Mouse (Mus musculus): ENCODE measurements around the gene Rbm5. TPM values are rescaled to one million over a fixed set of nuclear protein-coding genes. Genes with fewer than 3 reads are reported as not detected.

Rbm5 gene
- polyA plus RNA-seq, 1 experiment from 2014 or later: 184 TPM

DNA sequence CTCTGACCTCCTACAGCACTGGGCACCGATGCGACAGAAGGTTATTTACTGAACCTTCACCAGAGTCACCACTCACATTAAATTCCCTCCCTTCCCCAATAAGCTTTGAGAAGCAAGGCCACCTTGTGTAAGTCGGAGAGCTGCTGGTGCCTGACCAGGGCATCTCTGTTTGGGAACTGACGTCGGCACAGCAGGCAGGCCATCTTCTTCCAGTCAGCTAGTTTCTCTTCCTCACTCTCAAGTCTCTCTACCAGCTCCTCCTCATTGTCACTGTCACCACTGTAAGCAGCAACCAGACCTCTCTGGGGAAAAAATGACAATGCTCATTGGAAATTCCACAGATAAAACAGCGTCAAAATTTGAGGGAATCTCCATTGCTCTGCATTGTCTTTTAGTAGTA, 26.7 kb downstream of the Rbm5 start:
- H3K9me3 ChIP-seq (replicated peaks; ENCODE audit: control insufficient read depth, low read length): no peaks in the 10 kb centered on the region
- no peaks in the 10 kb centered on the region for H3K4me1 ChIP-seq (ENCODE audit: control insufficient read depth, insufficient read depth, low read length)
- H3K4me3 ChIP-seq (ENCODE audit: low read depth, low read length): no peak overlapping the region
- H3K4me2 ChIP-seq (ENCODE audit: low read depth, low read length): no peak overlapping the region
- DNase-seq (ENCODE audit: low spot score) (no peak), ATAC-seq (replicated peaks; ENCODE audit: insufficient number of reproducible peaks, low FRiP score, low TSS enrichment, low read depth) (no peak)
- H3K27me3 ChIP-seq (ENCODE audit: control insufficient read depth, insufficient read depth, low read length): no peaks in the 10 kb centered on the region
- WGBS: 92% methylated on average over 6 of the region's 6 CpGs
- peaks cover 63% of the 10 kb centered on the region for H3K36me3 ChIP-seq (replicated peaks; ENCODE audit: control insufficient read depth, insufficient read depth, low read depth, low read length)
- H3K9ac ChIP-seq (replicated peaks; ENCODE audit: low read length): no peak overlapping the region
- no peak overlapping the region for H3K27ac ChIP-seq (replicated peaks; ENCODE audit: low read depth, low read length)

- H3K27ac ChIP-seq (replicated peaks; ENCODE audit: low read depth, low read length): no peak overlapping the region
- WGBS: 57% methylated on average over 4 of the region's 4 CpGs
- H3K36me3 ChIP-seq (replicated peaks; ENCODE audit: control insufficient read depth, insufficient read depth, low read depth, low read length): peaks cover 28% of the 10 kb centered on the region
- ATAC-seq (replicated peaks; ENCODE audit: insufficient number of reproducible peaks, low FRiP score, low TSS enrichment, low read depth) (no peak), DNase-seq (ENCODE audit: low spot score) (peak; percentile 47)
- H3K4me3 ChIP-seq (ENCODE audit: low read depth, low read length): no peak overlapping the region
- no peaks in the 10 kb centered on the region for H3K27me3 ChIP-seq (ENCODE audit: control insufficient read depth, insufficient read depth, low read length)
- H3K9me3 ChIP-seq (replicated peaks; ENCODE audit: control insufficient read depth, low read length): no peaks in the 10 kb centered on the region
- H3K4me1 ChIP-seq (ENCODE audit: control insufficient read depth, insufficient read depth, low read length): peaks cover 17% of the 10 kb centered on the region
- H3K9ac ChIP-seq (replicated peaks; ENCODE audit: low read length): no peak overlapping the region
- no peak overlapping the region for H3K4me2 ChIP-seq (ENCODE audit: low read depth, low read length)
These were observed 32.0 kb downstream of the Rbm5 start for GRCm38 (mm10) chr9:107738841-107739202.

DNA sequence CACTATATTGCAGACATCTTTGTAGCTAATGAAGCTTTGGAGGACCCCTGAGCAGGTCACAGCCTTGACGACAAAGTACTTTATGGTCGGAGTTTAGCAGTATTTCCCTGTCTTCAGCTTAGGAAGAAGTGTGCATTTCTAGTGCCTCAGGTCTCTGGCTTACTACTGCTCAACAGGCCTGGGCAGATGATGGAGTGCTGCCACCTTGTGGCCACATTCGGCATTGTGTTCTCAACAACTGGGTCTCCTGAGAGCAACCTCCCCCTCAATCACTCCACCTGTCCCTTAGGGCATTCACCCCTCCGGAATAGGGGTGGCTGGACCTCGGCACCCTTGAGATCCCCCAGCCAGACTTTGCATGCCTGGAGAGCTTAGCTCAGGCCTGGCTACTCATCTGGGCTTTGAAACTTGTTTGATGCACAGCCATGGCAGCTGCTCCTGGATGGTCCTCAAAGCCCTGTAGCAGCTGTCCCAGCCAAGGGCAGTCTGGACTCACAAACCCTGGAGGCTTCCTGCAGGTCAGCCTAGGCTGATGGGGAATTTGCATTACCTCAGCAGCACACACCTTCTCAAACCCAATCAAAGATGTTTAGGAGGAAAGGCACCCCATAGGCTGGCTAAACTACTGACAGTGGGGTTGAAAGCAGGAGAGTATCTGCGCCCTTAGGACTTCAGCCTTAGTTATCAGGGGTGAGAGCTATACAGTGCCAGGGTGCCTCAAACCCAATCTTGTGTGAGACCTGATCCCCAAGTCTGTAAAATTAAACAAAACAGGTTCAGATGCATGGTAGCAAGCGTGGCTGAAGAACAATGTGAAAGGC, 32.6 kb downstream of the Rbm5 start:
- no peak overlapping the region for H3K4me2 ChIP-seq (ENCODE audit: low read depth, low read length)
- H3K4me1 ChIP-seq (ENCODE audit: control insufficient read depth, insufficient read depth, low read length): peaks cover 17% of the 10 kb centered on the region
- 22% methylated on average over 7 of the region's 7 CpGs for WGBS
- H3K27ac ChIP-seq (replicated peaks; ENCODE audit: low read depth, low read length): no peak overlapping the region
- H3K27me3 ChIP-seq (ENCODE audit: control insufficient read depth, insufficient read depth, low read length): no peaks in the 10 kb centered on the region
- no peak overlapping the region for H3K9ac ChIP-seq (replicated peaks; ENCODE audit: low read length)
- peaks cover 24% of the 10 kb centered on the region for H3K36me3 ChIP-seq (replicated peaks; ENCODE audit: control insufficient read depth, insufficient read depth, low read depth, low read length)
- ATAC-seq (replicated peaks; ENCODE audit: insufficient number of reproducible peaks, low FRiP score, low TSS enrichment, low read depth) (peak; percentile 44), DNase-seq (ENCODE audit: low spot score) (peak; percentile 92)
- no peak overlapping the region for H3K4me3 ChIP-seq (ENCODE audit: low read depth, low read length)
- H3K9me3 ChIP-seq (replicated peaks; ENCODE audit: control insufficient read depth, low read length): no peaks in the 10 kb centered on the region

- DNase-seq (ENCODE audit: low spot score): peak; percentile 78
- H3K4me3 ChIP-seq (ENCODE audit: low read depth, low read length): peak overlapping the region; percentile 0; the same call in 1 of the 2 replicates
- peak overlapping the region; percentile 24 for H3K4me2 ChIP-seq (ENCODE audit: low read depth, low read length)
- peak overlapping the region; percentile 18; the same call in 1 of the 2 replicates for H3K9ac ChIP-seq (replicated peaks; ENCODE audit: low read length)
- peak; percentile 71 for ATAC-seq (replicated peaks; ENCODE audit: insufficient number of reproducible peaks, low FRiP score, low TSS enrichment, low read depth)
- peak overlapping the region; percentile 82 for H3K27ac ChIP-seq (replicated peaks; ENCODE audit: low read depth, low read length)
- peaks cover 11% of the 10 kb centered on the region for H3K36me3 ChIP-seq (replicated peaks; ENCODE audit: control insufficient read depth, insufficient read depth, low read depth, low read length)
- H3K9me3 ChIP-seq (replicated peaks; ENCODE audit: control insufficient read depth, low read length): no peaks in the 10 kb centered on the region
- peaks cover 17% of the 10 kb centered on the region for H3K4me1 ChIP-seq (ENCODE audit: control insufficient read depth, insufficient read depth, low read length)
- no peaks in the 10 kb centered on the region for H3K27me3 ChIP-seq (ENCODE audit: control insufficient read depth, insufficient read depth, low read length)
- WGBS: 0% methylated on average over 7 of the region's 7 CpGs
These were observed 34.7 kb downstream of the Rbm5 start for GRCm38 (mm10) chr9:107736185-107736485.

- H3K36me3 ChIP-seq (replicated peaks; ENCODE audit: control insufficient read depth, insufficient read depth, low read depth, low read length): peaks cover 7% of the 10 kb centered on the region; the same call in 1 of the 2 replicates
- no peaks in the 10 kb centered on the region for H3K9me3 ChIP-seq (replicated peaks; ENCODE audit: control insufficient read depth, low read length)
- ATAC-seq (replicated peaks; ENCODE audit: insufficient number of reproducible peaks, low FRiP score, low TSS enrichment, low read depth): peak; percentile 15
- H3K4me1 ChIP-seq (ENCODE audit: control insufficient read depth, insufficient read depth, low read length): peaks cover 17% of the 10 kb centered on the region
- WGBS: 3% methylated on average over 15 of the region's 17 CpGs
- H3K4me2 ChIP-seq (ENCODE audit: low read depth, low read length): peak overlapping the region; percentile 24
- H3K27me3 ChIP-seq (ENCODE audit: control insufficient read depth, insufficient read depth, low read length): no peaks in the 10 kb centered on the region
- 0 out of 2 replicates have a peak overlapping the region, but pooled peaks have one; percentile 1 for H3K4me3 ChIP-seq (ENCODE audit: low read depth, low read length)
- peak overlapping the region; percentile 29 for H3K9ac ChIP-seq (replicated peaks; ENCODE audit: low read length)
- H3K27ac ChIP-seq (replicated peaks; ENCODE audit: low read depth, low read length): peak overlapping the region; percentile 82
- DNase-seq (ENCODE audit: low spot score): peak; percentile 57
These were observed 35.2 kb downstream of the Rbm5 start for GRCm38 (mm10) chr9:107735356-107736184.

DNA sequence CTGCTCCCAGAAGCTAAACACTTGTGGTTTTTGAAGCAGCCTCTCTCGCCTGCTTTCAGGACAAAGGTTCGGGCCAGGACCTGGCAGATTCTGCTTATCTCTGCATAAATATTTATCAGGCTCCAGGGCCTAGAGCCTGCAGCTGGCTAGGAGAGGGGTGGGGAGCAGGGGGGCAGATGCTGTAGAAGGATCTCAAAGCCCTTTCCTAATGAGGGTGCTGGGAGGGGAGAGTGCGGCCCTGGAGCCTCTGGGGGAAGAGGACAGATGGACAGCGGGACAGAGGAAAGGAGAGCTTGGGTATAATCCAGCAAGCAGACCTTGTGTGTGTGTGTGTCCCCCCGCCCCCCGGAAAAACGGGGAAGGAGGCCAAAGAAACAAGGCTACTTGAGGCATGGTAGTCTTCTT, 36.2 kb downstream of the Rbm5 start:
- no peak overlapping the region for H3K4me2 ChIP-seq (ENCODE audit: low read depth, low read length)
- peak overlapping the region; percentile 82; the same call in 1 of the 2 replicates for H3K27ac ChIP-seq (replicated peaks; ENCODE audit: low read depth, low read length)
- no peaks in the 10 kb centered on the region for H3K27me3 ChIP-seq (ENCODE audit: control insufficient read depth, insufficient read depth, low read length)
- peaks cover 2% of the 10 kb centered on the region; the same call in 1 of the 2 replicates for H3K36me3 ChIP-seq (replicated peaks; ENCODE audit: control insufficient read depth, insufficient read depth, low read depth, low read length)
- no peaks in the 10 kb centered on the region for H3K9me3 ChIP-seq (replicated peaks; ENCODE audit: control insufficient read depth, low read length)
- WGBS: 38% methylated on average over 7 of the region's 7 CpGs
- DNase-seq (ENCODE audit: low spot score) (no peak), ATAC-seq (replicated peaks; ENCODE audit: insufficient number of reproducible peaks, low FRiP score, low TSS enrichment, low read depth) (no peak)
- H3K4me3 ChIP-seq (ENCODE audit: low read depth, low read length): no peak overlapping the region
- H3K4me1 ChIP-seq (ENCODE audit: control insufficient read depth, insufficient read depth, low read length): peaks cover 17% of the 10 kb centered on the region
- peak overlapping the region; percentile 29; the same call in 1 of the 2 replicates for H3K9ac ChIP-seq (replicated peaks; ENCODE audit: low read length)

- WGBS: 20% methylated on average over 3 of the region's 3 CpGs
- Histone ChIP-seq H3K36me3 (replicated peaks; ENCODE audit: control insufficient read depth, insufficient read depth, low read depth, low read length) (no peaks in the 10 kb centered on the region), H3K4me1 (ENCODE audit: control insufficient read depth, insufficient read depth, low read length) (peaks cover 9% of the 10 kb centered on the region), H3K4me3 (ENCODE audit: low read depth, low read length) (no peak overlapping the region), H3K9me3 (replicated peaks; ENCODE audit: control insufficient read depth, low read length) (no peaks in the 10 kb centered on the region), H3K4me2 (ENCODE audit: low read depth, low read length) (no peak overlapping the region), H3K27me3 (ENCODE audit: control insufficient read depth, insufficient read depth, low read length) (no peaks in the 10 kb centered on the region), H3K27ac (replicated peaks; ENCODE audit: low read depth, low read length) (no peak overlapping the region), H3K9ac (replicated peaks; ENCODE audit: low read length) (no peak overlapping the region)
- peak; percentile 78 for DNase-seq (ENCODE audit: low spot score)
- ATAC-seq (replicated peaks; ENCODE audit: insufficient number of reproducible peaks, low FRiP score, low TSS enrichment, low read depth): no peak
These were observed 41.1 kb downstream of the Rbm5 start for GRCm38 (mm10) chr9:107729709-107730108.

Measured in embryonic facial prominence, embryonic 11.5 days (tissue).